Mouse (Mus musculus) erythroblast, embryonic 14.5 days (primary cell): Measurements from ENCODE around the gene Iqschfp. TPM values are rescaled to one million over a fixed set of nuclear protein-coding genes. Genes with fewer than 3 reads are reported as not detected.

Source experiments
- H3K27me3 ChIP-seq: 2 replicates; pipeline ENCODE4 v1.6.1; 2012; ENCODE audit warnings: inconsistent platforms; ENCODE audit not compliant: control insufficient read depth
- H3K36me3 ChIP-seq: 2 replicates; pipeline ENCODE4 v1.6.1; 2012; ENCODE audit warnings: mild to moderate bottlenecking, inconsistent platforms; ENCODE audit not compliant: control insufficient read depth
- H3K4me1 ChIP-seq: 2 replicates; pipeline ENCODE4 v1.6.1; 2012; ENCODE audit warnings: inconsistent platforms; ENCODE audit not compliant: control insufficient read depth
- H3K4me3 ChIP-seq: replicated peaks from 2 replicates; pipeline ENCODE3; 2012; ENCODE audit warnings: moderate library complexity, mild to moderate bottlenecking, inconsistent platforms
- H3K9me3 ChIP-seq: 2 replicates; pipeline ENCODE4 v1.6.1; 2012; ENCODE audit warnings: low read length, inconsistent platforms, mixed read lengths; ENCODE audit not compliant: control insufficient read depth
- GATA1 ChIP-seq: IDR thresholded peaks from 2 replicates; pipeline ENCODE4 v1.6.1; 2012; ENCODE audit warnings: low read length, inconsistent platforms, mixed read lengths
- TAL1 ChIP-seq: IDR thresholded peaks from 3 replicates; pipeline ENCODE4 v1.6.1; 2012; ENCODE audit warnings: low read length, inconsistent platforms, mixed read lengths
- polyA plus RNA-seq: library from polyadenylated mRNA; stranded (reverse); fragments of >175 nt; gene quantifications from 2 replicates; pipeline ENCODE4 v1.2.3, GENCODE M21; 2012

Iqschfp gene
- polyA plus RNA-seq, 1 experiment: not detected

DNA sequence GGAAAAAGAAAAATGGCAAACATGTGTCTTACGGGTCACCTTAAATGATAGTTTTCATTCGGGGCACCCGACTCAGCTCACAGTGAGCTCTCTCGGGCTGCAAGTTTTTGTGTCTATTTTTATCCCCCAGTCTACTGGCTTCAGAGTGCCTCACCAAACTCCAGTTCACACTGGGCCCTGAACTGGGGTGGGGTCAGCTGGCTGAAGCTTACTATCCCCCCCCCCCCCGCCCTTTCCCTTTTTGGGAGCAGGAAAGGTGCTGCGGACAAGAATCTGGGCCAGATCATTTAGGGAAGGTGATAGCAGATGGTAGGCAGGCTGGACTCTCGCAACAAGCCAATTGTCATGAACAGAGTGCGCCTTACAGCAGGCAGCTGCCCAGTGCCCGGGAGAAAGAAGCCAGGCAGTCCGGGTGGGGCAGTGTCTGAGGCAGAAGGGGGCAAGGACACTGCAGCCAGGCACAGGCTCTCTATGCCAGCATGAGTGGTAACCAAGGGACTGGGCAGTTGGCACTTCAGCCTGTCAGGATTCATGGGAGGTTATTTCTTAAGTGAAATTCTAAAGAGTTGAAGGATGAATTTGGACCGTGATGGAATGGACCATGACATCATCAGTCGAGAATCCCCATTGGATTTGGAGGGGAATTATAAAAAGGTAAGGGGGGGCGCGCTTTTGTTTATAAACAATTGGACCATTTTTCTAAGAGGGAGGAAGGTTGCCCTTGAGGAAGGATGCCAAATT, 691.9 kb downstream of the Iqschfp start:
- Histone ChIP-seq H3K27me3 (no peaks in the 10 kb centered on the region), H3K9me3 (no peaks in the 10 kb centered on the region), H3K36me3 (no peaks in the 10 kb centered on the region), H3K4me1 (no peaks in the 10 kb centered on the region), H3K4me3 (no peak overlapping the region)
- TF ChIP-seq TAL1: no peak
- no peak for TF ChIP-seq GATA1

DNA sequence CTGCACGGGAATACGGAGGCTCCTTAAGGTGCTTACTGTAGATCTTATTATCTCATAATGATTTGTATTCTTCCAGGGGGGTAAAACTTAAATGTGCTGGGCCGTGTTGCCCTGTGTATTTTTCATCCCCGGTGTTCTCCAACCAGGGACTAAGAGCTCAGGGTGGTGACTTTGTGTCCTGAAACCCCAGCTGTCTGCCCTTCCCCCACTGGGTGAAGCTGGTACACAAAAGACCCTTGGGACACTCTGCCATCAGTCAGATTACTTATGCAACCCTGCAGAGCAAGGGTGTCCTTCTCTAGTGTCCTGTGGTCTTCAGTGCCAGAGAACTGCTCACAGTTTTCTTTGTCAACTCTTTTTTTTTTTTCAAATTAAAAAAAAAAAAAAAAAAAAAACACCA, 693.2 kb downstream of the Iqschfp start:
- Histone ChIP-seq H3K4me3 (no peak overlapping the region), H3K36me3 (no peaks in the 10 kb centered on the region), H3K27me3 (no peaks in the 10 kb centered on the region), H3K4me1 (no peaks in the 10 kb centered on the region), H3K9me3 (no peaks in the 10 kb centered on the region)
- TF ChIP-seq TAL1 (no peak), GATA1 (no peak)

DNA sequence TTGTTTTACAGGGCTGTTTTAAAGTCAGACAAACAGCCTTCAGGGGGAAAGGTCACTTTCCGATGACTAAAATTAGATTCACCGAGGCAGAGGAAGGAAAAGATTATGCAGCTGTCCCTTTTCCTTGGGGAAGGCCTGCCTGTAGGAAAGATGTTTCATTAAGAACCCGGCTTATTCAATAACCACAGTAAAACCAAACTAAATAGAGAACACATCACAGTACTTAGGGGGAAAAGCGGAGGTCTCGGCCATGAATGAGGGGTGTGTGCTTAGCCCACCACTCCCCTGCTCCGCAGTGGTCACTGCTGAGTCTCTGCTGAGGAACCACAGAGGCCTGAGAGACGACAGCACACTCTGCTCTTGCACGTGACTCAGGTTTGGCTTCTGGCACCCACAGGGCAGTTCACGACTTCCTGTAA, 694.6 kb downstream of the Iqschfp start:
- no peak for TF ChIP-seq GATA1
- no peak for TF ChIP-seq TAL1
- Histone ChIP-seq H3K4me1 (no peaks in the 10 kb centered on the region), H3K27me3 (no peaks in the 10 kb centered on the region), H3K9me3 (no peaks in the 10 kb centered on the region), H3K36me3 (no peaks in the 10 kb centered on the region), H3K4me3 (no peak overlapping the region)

DNA sequence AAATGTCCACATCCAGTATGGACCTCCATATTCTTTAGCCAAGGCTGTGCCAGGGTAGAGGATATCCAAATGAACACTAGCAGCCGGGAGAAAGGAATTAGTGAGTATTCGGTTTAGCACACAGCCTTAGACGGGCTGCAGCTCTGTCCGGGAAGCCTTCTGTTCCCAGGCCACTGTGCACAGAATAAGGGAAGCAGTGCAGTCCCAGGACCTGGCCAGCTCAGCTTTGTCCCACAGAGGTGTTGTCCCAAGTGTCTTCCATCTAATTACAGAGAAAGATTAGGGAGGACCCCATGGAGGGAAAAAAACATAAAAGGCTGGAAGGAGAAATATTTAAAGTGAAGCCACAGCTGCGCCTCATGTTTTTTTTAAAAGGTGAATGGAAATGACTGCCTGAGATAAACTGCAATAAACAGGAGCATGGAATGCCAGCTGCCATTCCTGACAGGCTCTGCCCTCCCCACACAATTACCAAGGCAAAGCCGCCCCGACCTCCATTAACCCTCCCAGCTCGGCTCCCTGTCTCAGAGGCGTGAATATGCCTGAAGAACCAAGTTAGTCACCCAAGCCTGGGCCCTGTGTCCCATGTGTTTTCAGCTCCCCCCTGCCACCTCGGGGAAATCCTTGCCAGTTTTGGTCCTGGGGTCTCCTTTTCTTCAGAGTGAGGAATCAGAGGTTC, 695.7 kb downstream of the Iqschfp start:
- Histone ChIP-seq H3K4me1 (no peaks in the 10 kb centered on the region), H3K9me3 (no peaks in the 10 kb centered on the region), H3K36me3 (no peaks in the 10 kb centered on the region), H3K27me3 (no peaks in the 10 kb centered on the region), H3K4me3 (no peak overlapping the region)
- no peak for TF ChIP-seq TAL1
- no peak for TF ChIP-seq GATA1

DNA sequence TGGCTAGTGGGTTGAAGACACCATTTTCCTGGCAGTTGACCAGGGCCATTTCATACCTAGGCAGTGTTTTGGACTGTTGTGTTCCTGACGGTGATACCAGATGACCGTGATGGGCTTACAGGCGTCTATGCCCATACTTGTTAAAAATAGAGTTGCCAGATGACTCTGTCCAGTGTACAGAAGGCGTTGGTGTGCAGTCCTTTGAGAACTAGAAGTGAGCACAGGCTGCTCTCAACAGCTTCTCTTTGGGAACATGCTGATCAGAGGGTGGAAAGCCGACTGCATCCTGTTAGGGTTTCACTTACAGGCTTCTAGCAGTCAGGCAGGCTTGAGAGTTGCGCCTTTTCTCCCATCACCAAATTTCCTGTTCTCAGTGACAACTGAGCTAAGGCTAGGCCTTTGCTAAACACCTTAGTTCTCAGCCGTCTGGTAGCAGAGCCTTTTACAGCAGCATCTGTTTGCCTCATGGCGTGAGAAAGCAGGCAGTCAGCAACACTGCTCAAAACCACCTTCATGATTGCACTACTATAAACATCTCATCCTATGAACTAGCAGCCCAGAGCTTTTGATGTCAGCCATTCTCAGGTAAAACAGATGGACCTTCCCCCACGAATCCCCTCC, 697.3 kb downstream of the Iqschfp start:
- Histone ChIP-seq H3K4me3 (no peak overlapping the region), H3K9me3 (no peaks in the 10 kb centered on the region), H3K36me3 (no peaks in the 10 kb centered on the region), H3K4me1 (no peaks in the 10 kb centered on the region), H3K27me3 (no peaks in the 10 kb centered on the region)
- TF ChIP-seq GATA1 (no peak), TAL1 (no peak)

DNA sequence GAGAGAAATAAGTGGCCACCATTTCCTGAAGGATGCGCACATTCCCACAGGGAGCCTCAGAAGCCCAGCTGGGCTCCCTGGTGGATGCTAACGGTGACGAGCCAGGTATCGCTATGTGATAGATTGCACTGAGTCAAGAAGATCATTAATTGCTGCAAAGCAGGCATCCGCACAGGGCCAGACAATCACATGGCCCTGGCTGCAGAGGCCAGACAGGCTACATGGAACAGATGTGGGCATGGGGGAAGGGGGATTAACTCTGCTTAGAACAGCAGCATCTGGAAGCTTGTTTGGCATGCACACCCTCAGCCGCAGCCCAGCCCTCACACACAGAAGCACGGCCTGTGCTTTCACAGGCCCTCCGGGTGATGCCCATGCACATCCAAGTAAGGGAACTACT, 698.4 kb downstream of the Iqschfp start:
- Histone ChIP-seq H3K9me3 (no peaks in the 10 kb centered on the region), H3K4me3 (no peak overlapping the region), H3K36me3 (no peaks in the 10 kb centered on the region), H3K4me1 (no peaks in the 10 kb centered on the region), H3K27me3 (no peaks in the 10 kb centered on the region)
- no peak for TF ChIP-seq TAL1

DNA sequence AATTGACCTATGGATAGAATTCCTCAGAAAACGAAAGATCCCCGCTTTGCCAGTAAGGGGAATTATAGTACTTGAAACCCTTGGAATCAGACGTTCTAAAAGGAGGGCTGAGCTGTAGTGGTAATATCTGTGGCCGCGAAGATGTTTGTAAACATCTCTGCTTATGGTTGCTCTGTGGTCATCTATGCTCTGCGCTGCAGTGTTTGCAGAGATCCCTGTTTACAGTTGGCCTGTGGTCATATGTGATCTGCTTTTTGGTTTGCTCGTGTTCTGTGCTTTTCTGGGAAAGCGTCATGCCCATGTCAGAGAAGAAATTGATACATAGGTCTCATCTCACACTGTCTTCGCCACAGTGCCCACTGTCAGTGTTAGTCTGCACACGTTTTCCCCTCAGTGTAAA, 700.5 kb downstream of the Iqschfp start:
- H3K4me1 ChIP-seq: no peaks in the 10 kb centered on the region
- H3K9me3 ChIP-seq: no peaks in the 10 kb centered on the region
- H3K27me3 ChIP-seq: no peaks in the 10 kb centered on the region
- TF ChIP-seq TAL1 (no peak), GATA1 (no peak)
- no peak overlapping the region for H3K4me3 ChIP-seq
- H3K36me3 ChIP-seq: no peaks in the 10 kb centered on the region

DNA sequence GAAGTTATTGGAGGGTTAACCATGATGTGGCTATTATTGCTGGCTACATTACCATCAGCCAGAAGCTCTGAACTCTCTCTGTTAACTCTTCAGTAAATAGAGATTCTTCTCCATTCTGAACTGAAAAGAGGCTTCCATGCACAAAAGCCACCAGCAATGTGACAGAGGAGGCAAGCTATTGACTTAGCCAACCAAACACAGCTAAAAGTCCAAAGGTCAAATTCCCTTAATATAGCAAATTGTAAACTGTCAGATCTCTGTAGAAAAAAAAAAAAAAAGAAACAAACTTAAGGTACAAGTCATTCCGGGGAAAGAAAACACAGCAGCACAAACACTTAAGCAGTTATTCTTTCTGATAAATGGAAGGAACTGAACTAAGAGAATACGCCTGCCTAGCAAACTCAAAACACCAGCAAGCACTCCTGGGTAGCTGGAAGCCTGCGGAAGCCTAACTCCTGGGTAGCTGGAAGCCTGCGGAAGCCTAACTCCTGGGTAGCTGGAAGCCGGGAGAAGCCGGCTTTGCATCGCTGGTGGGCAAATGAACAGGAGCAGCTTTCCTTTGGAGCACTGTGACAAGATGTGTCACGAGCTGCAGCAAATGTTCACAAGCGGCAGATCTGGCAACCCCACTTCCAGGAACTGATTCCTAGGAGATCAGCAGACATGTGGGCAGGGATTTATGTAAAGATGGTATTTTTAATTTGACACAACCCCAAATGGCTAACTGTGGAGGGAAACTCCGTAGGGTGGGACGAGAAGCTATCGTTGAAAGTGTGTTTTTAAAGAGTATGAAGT, 701.2 kb downstream of the Iqschfp start:
- Histone ChIP-seq H3K36me3 (no peaks in the 10 kb centered on the region), H3K27me3 (no peaks in the 10 kb centered on the region), H3K4me1 (no peaks in the 10 kb centered on the region), H3K4me3 (no peak overlapping the region), H3K9me3 (no peaks in the 10 kb centered on the region)
- TF ChIP-seq TAL1 (no peak), GATA1 (no peak)
